Mouse (Mus musculus) cerebellum, adult 2 months (tissue): Measurements from ENCODE around the gene Adcy2.

ENCODE experiments used
- CTCF ChIP-seq: fragments of 200-500 bp; IDR thresholded peaks from 2 replicates; pipeline ENCODE4 v1.5.1; 2011; ENCODE audit warnings: low read depth, mild to moderate bottlenecking, control low read depth, low read length, moderate library complexity, borderline replicate concordance; ENCODE audit not compliant: insufficient read depth
- POLR2A ChIP-seq: fragments of 200-500 bp; IDR thresholded peaks from 2 replicates; pipeline ENCODE4 v1.6.1; 2011; ENCODE audit warnings: low read length, control low read depth, borderline replicate concordance; ENCODE audit not compliant: insufficient read depth

- no peak for TF ChIP-seq POLR2A
- TF ChIP-seq CTCF = no peak
These were observed 233.3 kb downstream of the Adcy2 start for GRCm38 (mm10) chr13:68765896-68766578.
